Mouse (Mus musculus) ovary, postnatal 36 days (tissue): Measurements from ENCODE around the gene Tra2a.
A peak's percentile ranks its signal among the peaks of the same experiment; 100 is the strongest.
"Not testable (repeated sequence)": the region's sequence is repeated elsewhere in the genome, so short reads cannot be mapped to it uniquely, and the experiment has no call there.

Experiments used
- DNase-seq: peaks from one replicate; pipeline ENCODE4 v3.0.0; 2022; ENCODE audit warnings: low spot score, mixed read lengths

The Tra2a gene

GRCm38 (mm10) chr6:49263847-49264243 is at the start of gene Tra2a:
Gene Tra2a (minus strand): TSS chr6:49264033.
- peak; percentile 97 for DNase-seq

- DNase-seq = no peak
These were observed 34.5 kb upstream of the Tra2a start for GRCm38 (mm10) chr6:49298286-49298685.

DNA sequence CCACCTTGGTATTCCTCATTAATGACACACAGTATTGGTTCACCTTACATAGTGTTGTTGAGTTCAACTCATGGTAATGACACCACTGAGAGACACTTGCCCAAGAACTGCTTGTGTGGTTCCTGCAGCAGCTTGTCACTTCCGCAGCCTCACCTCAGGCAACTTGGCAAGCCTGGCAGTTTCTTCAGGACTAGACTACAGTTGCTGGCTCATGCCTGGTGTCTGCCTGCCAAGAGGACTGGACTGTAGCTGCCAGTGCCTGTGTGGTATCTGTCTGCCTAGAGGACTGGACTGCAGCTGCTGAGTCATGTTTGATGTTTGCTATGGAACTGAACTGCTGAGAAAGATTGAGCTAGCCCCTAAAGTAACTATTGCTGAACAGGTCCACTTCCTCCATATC is 18.3 kb upstream of the Tra2a start:
- DNase-seq = peak; percentile 12

GRCm38 (mm10) chr6:49280942-49281341 is 17.1 kb upstream of the Tra2a start:
- no peak for DNase-seq

DNA sequence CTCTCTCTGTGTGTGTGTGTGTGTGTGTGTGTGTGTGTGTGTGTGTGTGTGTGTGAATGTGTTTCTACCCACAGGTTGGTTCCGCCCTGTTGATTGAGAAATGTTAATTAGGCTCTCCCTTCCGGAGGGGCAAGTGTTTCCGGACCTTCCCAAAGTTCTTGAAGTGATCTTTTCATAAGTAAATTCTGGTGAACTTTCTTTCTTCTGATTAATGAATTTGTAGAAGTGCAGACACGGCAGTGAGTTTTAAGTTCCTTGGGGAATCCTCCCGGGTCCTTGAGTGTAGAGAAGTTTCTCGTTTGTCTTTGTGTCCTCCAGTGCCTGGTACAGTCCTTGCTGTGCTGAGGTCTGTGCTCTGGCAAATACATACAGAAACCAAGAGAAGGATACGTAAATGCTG is 11.5 kb upstream of the Tra2a start:
- no peak for DNase-seq

- no peak for DNase-seq
These were observed 10.7 kb upstream of the Tra2a start for GRCm38 (mm10) chr6:49274416-49275091.

DNA sequence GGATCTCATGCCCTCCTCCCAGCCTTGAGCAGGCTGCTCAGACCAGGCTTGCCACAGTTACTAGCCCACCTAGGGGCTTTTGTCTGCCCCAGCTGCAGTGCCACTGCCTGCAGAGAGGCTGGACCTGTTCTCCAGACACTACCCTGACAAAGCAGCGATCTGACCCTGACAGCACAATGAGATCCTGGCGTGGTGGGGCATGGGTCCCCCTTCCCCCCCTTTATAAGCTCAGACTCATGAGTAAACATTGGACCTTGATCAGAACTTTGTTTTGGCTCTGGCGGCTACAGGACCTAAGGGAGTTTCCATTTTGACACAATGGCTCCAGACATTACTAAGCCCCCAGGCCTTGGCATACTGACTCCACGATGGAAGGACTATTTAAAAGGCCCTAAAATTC is 10.1 kb upstream of the Tra2a start:
- DNase-seq = no peak

- DNase-seq = no peak
These were observed 9.0 kb upstream of the Tra2a start for GRCm38 (mm10) chr6:49272863-49273262.

- no peak for DNase-seq
These were observed 8.0 kb upstream of the Tra2a start for GRCm38 (mm10) chr6:49271815-49272214.

DNA sequence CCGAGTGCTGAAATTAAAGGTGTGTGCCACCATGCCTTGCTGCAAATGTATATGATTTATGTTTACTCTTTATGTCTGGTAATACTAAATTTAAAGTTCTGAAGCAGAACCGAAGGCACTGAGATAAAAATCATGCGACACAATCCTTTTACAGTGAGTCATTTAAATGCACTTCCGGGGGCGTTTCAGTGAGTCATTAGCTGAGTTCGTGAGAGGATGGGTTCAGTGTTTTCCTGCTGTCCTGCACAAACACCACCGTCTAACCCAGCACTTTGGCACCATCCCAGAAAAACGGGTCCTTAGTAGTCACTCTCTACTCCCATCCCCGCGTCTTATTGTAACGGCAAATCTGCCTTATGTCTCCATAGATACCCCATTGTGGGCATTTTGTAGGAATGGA is 6.1 kb upstream of the Tra2a start:
- DNase-seq = no peak

DNA sequence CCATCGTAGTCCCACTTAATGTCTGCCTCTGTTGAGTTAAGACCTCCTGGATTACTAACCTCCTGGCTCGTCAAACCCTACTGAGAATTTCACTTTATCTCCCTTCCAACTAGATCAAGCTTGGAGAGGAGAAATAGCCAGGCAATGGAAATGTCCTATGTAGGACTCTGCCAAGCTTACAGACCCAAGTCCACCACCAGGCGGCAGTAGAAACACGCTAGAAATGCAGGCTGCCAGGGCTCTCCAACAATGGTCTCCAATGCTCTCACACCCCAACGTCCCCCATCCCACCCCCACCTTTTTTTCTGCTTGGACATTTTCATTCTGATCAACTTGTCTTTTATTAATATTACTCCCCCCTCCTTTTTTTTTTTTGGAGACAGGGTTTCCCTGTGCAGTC is 5.4 kb upstream of the Tra2a start:
- DNase-seq = peak; percentile 74

- no peak for DNase-seq
These were observed 3.9 kb upstream of the Tra2a start for GRCm38 (mm10) chr6:49267686-49268085.

DNA sequence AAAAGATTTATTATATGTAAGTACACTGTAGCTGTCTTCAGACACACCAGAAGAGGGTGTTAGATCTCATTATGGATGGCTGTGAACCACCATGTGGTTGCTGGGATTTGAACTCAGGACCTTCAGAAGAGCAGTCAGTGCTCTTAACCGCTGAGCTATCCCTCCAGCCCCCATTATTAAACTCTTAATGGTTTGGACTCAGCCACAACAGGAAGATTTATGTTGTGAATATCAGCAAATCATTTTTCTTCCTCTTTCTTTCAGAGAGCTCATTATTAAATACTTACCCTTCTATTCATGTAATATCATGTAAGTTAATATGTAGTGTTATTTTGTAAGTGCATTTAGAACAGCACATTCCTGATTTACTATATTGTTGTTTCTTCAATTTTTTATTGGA is 1.4 kb upstream of the Tra2a start:
- not testable (repeated sequence) for DNase-seq

GRCm38 (mm10) chr6:49264446-49264845 is 613 bp upstream of the Tra2a start:
- not testable (repeated sequence) for DNase-seq

DNA sequence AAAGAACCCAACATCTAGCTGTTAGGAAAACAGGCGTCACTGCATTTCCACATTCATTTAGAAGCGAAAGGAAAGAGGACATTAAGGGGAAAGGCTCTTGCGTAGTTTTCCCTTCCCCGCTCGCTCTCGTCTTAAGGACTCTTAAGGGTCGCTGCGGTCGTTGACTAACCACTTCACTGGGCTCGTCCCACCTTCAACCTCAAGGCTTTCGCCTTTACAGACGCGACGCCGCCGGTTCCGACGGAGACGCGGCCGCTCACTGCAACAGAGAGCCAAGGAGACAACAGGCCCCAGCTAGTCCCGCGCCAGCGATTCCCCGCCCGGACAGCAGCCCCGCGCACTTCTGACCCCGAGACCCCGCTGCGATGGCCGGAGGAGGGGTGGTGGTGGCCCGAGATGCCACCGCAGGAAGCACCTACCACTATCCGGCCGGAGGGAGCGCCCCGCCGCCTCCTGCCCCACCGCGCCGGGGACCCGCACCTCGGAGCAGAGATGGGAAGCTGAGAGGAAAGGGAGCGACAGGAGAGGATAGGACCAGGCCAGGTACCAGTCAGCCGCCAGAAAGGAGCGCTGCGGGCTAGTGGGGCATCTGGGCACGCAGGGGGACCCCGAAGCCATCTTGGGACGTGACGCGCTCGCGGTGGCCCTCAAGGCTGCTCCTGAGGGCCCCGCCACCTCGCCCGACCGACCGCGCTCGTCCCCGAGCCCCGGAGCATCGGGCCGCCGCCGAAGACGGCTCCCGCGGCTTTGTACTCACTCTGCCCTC is 569 bp downstream of the Tra2a start:
- DNase-seq = peak; percentile 56

- no peak for DNase-seq
These were observed 1.4 kb downstream of the Tra2a start for GRCm38 (mm10) chr6:49262421-49262820.

- DNase-seq = no peak
These were observed 4.1 kb downstream of the Tra2a start for GRCm38 (mm10) chr6:49259711-49260110.

GRCm38 (mm10) chr6:49257880-49258279 is 6.0 kb downstream of the Tra2a start:
- no peak for DNase-seq

GRCm38 (mm10) chr6:49252207-49252606 is 11.6 kb downstream of the Tra2a start:
- DNase-seq = no peak

DNA sequence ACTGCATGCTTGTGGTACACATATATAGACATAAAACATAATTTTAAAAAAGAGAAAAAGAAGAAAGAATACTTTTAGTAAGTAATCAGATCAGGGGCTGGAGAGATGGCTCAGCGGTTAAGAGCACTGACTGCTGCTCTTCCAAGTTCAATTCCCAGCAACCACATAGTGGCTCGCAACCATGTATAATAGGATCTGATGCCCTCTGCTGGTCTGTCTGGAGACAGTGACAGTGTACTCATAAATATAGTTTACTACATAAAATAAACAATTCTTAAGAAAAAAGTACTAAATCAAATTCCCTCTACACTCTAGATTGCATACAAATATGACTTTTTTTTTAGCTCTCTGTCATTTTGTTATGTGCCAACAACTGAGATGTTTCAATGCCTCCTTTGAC is 12.6 kb downstream of the Tra2a start:
- DNase-seq = no peak

GRCm38 (mm10) chr6:49247246-49247645 is 16.6 kb downstream of the Tra2a start:
- no peak for DNase-seq

DNA sequence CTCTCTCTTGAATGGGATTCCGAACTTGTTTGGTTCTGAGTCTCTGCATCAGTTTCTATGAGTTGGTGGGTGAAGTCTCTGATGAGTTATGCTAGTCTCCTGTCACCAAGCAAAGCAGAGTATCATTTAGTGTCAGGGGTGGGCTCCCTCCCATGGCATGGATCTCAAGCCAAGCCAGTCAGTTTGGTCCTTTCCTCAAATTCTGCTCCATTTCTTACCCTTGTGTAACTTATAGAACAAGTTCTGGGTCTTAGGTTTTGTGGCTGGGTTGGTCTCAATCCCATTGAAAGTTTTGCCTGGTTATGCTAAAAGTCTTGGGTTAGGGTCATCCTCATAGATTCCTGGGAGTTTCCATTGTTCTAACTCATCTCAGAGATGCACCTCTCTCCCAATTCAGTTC is 21.5 kb downstream of the Tra2a start:
- DNase-seq = no peak

DNA sequence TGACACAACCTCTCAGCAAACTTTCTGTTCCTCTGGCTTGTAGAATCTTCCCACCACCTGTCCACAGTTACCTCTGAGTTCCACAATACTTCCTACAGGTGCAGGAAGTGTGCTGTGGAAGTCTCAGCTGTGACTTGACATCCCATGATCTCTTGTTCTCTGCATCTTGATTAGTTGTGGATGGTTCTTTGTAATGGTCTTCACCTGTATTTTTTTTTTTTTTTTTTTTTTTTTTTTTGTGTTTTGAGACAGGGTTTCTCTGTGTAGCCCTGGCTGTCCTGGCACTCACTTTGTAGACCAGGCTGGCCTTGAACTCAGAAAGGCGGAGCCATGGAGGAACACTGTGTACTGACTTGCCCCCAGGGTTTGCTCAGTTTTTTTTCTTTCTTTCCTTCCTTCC is 22.3 kb downstream of the Tra2a start:
- DNase-seq = no peak

DNA sequence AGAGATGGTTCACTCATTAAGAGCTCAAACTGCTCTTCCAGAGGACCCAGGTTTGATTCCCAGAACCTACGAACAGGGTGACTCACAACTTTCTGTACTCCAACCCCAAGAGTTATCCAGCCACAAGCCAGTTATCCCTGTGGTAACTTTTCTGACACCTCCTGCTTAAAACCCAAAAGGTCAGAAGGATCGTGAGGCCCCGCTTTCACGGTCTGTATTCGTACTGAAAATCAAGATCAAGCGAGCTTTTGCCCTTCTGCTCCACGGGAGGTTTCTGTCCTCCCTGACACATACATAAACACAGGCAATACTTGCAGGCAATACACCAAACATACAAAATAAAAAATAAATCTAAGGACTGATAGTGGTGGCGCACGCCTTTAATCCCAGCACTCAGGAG is 27.5 kb downstream of the Tra2a start:
- peak; percentile 100 for DNase-seq
